Mouse (Mus musculus) heart, adult 8-10 months (tissue): ENCODE data around the gene Col8a2. TPM values are rescaled to one million over a fixed set of nuclear protein-coding genes. Genes with fewer than 3 reads are reported as not detected.

Experiments used
- DNase-seq: peaks from one replicate; pipeline ENCODE4 v3.0.0; 2022; ENCODE audit warnings: low spot score
- total RNA-seq, 4 experiments: library from RNA; stranded (reverse); gene quantifications; 2 replicates each; pipeline ENCODE4 v1.2.4; 2022

The Col8a2 gene
- total RNA-seq, 4 experiments from 2014 or later, result 0.35 to 0.91 (median 0.46) TPM

DNA sequence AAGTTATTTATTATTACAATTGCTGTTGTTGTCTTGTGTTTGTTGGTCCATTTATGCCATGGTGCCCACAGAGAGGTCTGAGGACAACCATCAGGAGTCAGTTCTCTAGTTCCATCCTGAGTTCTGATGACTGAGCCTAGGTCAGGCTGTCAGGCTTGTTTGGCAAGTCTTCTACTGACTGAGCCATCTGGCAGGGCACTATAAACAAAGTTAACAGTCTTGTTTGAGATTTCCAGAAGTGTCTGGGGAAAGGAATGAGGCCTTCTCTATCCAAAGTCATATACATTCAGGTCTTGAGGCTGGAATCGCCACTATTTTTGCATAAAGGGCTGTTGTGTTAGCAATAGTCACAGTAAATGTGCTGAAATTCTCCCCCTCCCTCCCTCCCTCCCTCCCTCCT lies 45.2 kb downstream of the Col8a2 start:
- no peak for DNase-seq

DNA sequence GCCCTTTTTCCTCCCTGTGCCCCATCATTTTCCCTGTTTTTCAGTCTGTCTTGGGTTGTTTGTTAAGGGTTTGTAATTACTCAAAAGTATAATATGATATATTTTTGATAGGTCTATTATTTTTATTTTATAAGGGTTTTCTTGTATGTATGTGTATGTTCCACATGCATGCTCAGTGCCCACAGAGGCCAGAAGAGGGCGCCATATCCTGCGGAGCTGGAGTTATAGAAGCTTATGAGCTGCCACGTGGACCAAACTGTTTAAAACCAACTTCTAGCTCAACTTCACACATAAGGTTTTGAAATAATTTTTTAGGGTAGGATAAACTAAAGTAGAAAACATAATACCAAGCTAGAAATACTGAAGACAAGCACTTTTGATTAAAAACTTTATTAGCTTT lies 45.8 kb downstream of the Col8a2 start:
- no peak for DNase-seq

DNA sequence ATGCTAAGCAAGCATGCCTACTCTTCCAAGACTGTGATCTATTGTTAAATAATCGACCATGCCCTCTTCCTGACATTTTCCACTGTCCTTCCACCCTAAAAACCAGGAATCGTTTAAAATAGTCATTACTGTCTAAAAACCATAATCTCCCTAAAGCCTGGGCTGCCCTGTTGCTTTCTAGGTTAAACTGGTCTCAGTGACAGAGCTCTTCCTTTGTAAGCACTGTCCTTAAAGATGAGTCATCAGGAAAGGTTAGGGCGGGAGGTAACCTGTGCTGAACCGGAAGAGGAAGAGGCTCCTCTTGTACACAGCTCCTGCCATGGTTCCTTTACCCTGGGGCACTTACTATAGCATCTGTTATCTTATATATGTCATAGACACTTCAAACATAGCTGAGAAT lies 52.9 kb downstream of the Col8a2 start:
- no peak for DNase-seq

DNA sequence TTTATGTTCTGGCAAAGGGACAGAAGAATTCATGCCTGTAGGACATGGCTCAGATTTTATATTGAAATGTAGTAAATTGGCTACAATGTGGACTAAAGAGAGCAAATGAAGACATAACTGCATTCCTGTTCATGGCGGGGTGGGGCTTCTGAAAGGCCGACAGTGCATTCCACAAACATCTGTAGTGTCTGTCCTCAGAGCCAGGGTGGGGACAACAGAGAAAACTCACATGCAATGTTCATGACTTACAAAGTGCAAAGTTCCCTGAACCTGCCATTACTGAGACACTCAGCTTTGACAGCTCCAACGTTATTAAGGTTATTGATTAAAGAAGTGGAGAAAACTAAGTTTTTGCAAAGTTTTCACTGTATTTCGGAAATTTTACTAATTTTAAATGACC lies 56.9 kb downstream of the Col8a2 start:
- no peak for DNase-seq

DNA sequence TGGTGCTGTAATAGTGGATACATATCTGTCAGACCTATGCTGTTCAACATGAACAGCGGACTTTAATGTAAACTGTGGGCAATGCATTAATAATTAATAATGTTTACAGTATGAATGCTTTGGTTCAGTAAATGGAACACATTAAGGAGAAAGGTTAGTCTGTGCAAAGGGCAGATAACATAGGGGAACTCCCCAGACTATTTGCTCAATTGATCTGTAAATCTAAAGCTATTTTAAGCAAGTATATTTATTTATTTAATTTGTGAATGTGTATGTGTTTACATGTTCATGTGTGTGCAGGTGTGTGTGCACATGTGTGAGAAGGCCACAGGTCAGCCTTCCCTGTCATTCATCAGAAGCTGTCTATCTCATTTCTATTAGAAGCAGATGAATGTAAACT lies 73.5 kb downstream of the Col8a2 start:
- DNase-seq, result no peak

Other genes starting within 250 kb of the Col8a2 start
- gene Mrps15, start 239.9 kb upstream of the Col8a2 start, total RNA-seq, result 10 to 100 TPM; 66.9 to 90.0 (median 81.3) TPM
- 1 to 10 TPM; 1.4 to 3.0 (median 2.2) TPM for gene Oscp1, start 228.2 kb upstream of the Col8a2 start, total RNA-seq
- gene Lsm10, start 190.2 kb upstream of the Col8a2 start, total RNA-seq, result 10 to 100 TPM; 17.3 to 19.5 (median 18.4) TPM
- gene Stk40, start 182.8 kb upstream of the Col8a2 start, total RNA-seq, result 10 to 100 TPM; 37.8 to 61.9 (median 52.4) TPM
- gene Eva1b, start 139.0 kb upstream of the Col8a2 start, total RNA-seq, result 10 to 100 TPM in 1 of 4 experiments, 1 to 10 TPM in 3; 7.3 to 12.4 (median 9.0) TPM
- gene Sh3d21, start 123.3 kb upstream of the Col8a2 start, total RNA-seq, result 1 to 10 TPM; 1.6 to 2.2 (median 2.1) TPM
- 100 to 1,000 TPM; 112 to 128 (median 121) TPM for gene Thrap3, start 84.0 kb upstream of the Col8a2 start, total RNA-seq
- gene Map7d1, start 30.4 kb upstream of the Col8a2 start, total RNA-seq, result 100 to 1,000 TPM; 266 to 279 (median 267) TPM
- gene Trappc3, start 24.5 kb upstream of the Col8a2 start, total RNA-seq, result 10 to 100 TPM; 45.4 to 56.5 (median 51.6) TPM
- gene Adprhl2, start 34.9 kb downstream of the Col8a2 start, total RNA-seq, result 10 to 100 TPM; 12.7 to 14.4 (median 13.5) TPM
- under 1 TPM in 2 of 4 experiments, not detected in 2; 0.47 to 0.95 TPM for gene Tekt2, start 38.9 kb downstream of the Col8a2 start, total RNA-seq
- 10 to 100 TPM; 11.1 to 13.5 (median 12.8) TPM for gene Ago3, start 142.8 kb downstream of the Col8a2 start, total RNA-seq
- 10 to 100 TPM; 10.7 to 11.6 (median 11.3) TPM for gene Ago1, start 181.8 kb downstream of the Col8a2 start, total RNA-seq
- gene Ago4, start 246.7 kb downstream of the Col8a2 start, total RNA-seq, result 10 to 100 TPM; 10.4 to 14.5 (median 12.1) TPM